Mouse (Mus musculus) midbrain, embryonic 14.5 days (tissue): Measurements from ENCODE around the gene Ugt2a1. TPM values are rescaled to one million over a fixed set of nuclear protein-coding genes. Genes with fewer than 3 reads are reported as not detected.
"Not testable (repeated sequence)": the region's sequence is repeated elsewhere in the genome, so short reads cannot be mapped to it uniquely, and the experiment has no call there.

Experiments used
- ATAC-seq: fragments of 200-750 bp; cut with Nextera tagmentation; 2 replicates; pipeline ENCODE4 v1.8.0; 2017; ENCODE audit warnings: moderate number of reproducible peaks, moderate library complexity; ENCODE audit not compliant: low FRiP score, low TSS enrichment
- DNase-seq: peaks from one replicate; pipeline ENCODE4 v3.0.0-alpha.2; 2015
- H3K27ac ChIP-seq: fragments of 300-500 bp; sonication (generic); replicated peaks from 2 replicates; pipeline ENCODE4 v1.5.1; 2014; ENCODE audit warnings: mild to moderate bottlenecking, low read depth, low read length, moderate library complexity
- H3K27me3 ChIP-seq: fragments of 300-500 bp; sonication (generic); 2 replicates; pipeline ENCODE4 v1.6.1; 2014; ENCODE audit warnings: low read length, control low read depth, mixed read lengths; ENCODE audit not compliant: control insufficient read depth, insufficient read depth
- H3K36me3 ChIP-seq: fragments of 300-500 bp; sonication (generic); 2 replicates; pipeline ENCODE4 v1.6.1; 2014; ENCODE audit warnings: low read length, control low read depth; ENCODE audit not compliant: control insufficient read depth, insufficient read depth
- H3K4me1 ChIP-seq: fragments of 300-500 bp; sonication (generic); 2 replicates; pipeline ENCODE4 v1.6.1; 2014; ENCODE audit warnings: mild to moderate bottlenecking, antibody characterized with exemption, low read length, control low read depth; ENCODE audit not compliant: control insufficient read depth, insufficient read depth
- H3K4me2 ChIP-seq: fragments of 300-500 bp; sonication (generic); 2 replicates; pipeline ENCODE4 v1.6.1; 2014; ENCODE audit warnings: mild to moderate bottlenecking, low read length, moderate library complexity
- H3K4me3 ChIP-seq: fragments of 300-500 bp; sonication (generic); replicated peaks from 2 replicates; pipeline ENCODE4 v1.5.1; 2014; ENCODE audit warnings: low read depth, low read length
- H3K9ac ChIP-seq: fragments of 300-500 bp; sonication (generic); replicated peaks from 2 replicates; pipeline ENCODE4 v1.6.1; 2014; ENCODE audit warnings: mild to moderate bottlenecking, low read length, moderate library complexity
- H3K9me3 ChIP-seq: fragments of 300-500 bp; sonication (generic); 2 replicates; pipeline ENCODE4 v1.6.1; 2016; ENCODE audit warnings: low read length, control low read depth, mixed read lengths; ENCODE audit not compliant: control insufficient read depth
- WGBS: fragments of 180-500 bp; shearing (Covaris S2); extraction: QIAGEN DNeasy Blood & Tissue Kit; methylation state at CpG from one replicate; pipeline ENCODE4 v1.1.7; 2014; 5-methylcytosine and 5-hydroxymethylcytosine counted together
- polyA plus RNA-seq: library from polyadenylated mRNA; unstranded; fragments of >200 nt; fragmentation: Nextera tagmentation; extraction: Ambion mirVana; gene quantifications from 2 replicates; pipeline ENCODE4 v1.2.1, GENCODE M21; 2014

Gene Ugt2a1
- not detected in 2 replicates for polyA plus RNA-seq

DNA sequence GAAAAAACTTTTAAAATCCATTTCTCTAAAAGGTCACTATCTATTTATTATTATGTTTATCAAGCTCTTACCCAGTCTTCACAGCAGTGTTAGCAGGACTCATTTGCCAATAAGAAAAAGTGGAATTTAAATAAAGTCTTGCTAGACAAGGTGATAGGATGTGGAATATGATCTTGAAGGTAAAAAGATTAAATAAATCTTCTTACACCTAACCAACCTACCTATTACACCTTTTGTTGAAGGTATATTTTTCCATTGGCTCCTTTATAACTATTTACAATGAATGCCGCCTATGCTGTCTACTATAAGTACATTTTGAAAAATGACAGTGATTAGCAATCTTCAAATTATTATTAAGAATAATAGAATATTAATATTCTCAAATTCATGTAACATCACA is at the start of gene Ugt2a1:
TSS of gene Ugt2a1 (minus strand) at position 101 of the 400 bp plus-strand sequence.
- no peak within 1 kb of the TSS for H3K27ac ChIP-seq
- H3K27me3 ChIP-seq = no peaks in the 10 kb centered on the region
- no peak for DNase-seq
- H3K4me2 ChIP-seq = no peak within 1 kb of the TSS
- no peak within 1 kb of the TSS for H3K9ac ChIP-seq
- H3K4me3 ChIP-seq = no peak within 1 kb of the TSS
- no peaks in the 10 kb centered on the region for H3K4me1 ChIP-seq
- no peaks in the 10 kb centered on the region for H3K36me3 ChIP-seq
- ATAC-seq = no peak
- H3K9me3 ChIP-seq = no peaks in the 10 kb centered on the region
- 97% methylated on average over 1 of the region's 1 CpGs for WGBS

DNA sequence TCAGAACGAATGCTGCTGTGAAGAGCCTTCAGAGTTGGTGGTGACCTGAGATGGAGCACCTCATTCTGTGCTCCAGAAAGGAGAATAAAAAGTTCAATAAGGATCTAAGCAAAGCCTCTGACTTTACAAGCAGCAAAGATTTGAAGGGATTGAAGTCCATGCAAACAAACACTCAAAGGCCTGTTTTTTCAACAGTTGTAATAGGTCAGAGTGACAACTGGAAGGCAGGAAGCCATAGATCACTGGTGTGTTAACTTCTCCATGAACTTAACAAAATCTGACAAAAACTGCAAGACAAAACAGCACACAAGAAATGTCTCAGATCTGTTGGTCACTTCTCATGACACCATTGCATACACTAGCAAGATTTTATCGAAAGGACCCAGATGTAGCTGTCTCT is 47.4 kb upstream of the Ugt2a1 start, which contains the start of gene Sult1b1:
TSS of gene Sult1b1 (minus strand) at position 85 of the 400 bp plus-strand sequence.
- Histone ChIP-seq H3K9ac (no peak within 1 kb of the TSS), H3K36me3 (no peaks in the 10 kb centered on the region), H3K4me3 (no peak within 1 kb of the TSS), H3K4me1 (no peaks in the 10 kb centered on the region), H3K4me2 (no peak within 1 kb of the TSS), H3K27ac (no peak within 1 kb of the TSS), H3K9me3 (no peaks in the 10 kb centered on the region), H3K27me3 (no peaks in the 10 kb centered on the region)
- DNase-seq = no peak
- 95% methylated on average over 2 of the region's 2 CpGs for WGBS
- ATAC-seq = no peak

DNA sequence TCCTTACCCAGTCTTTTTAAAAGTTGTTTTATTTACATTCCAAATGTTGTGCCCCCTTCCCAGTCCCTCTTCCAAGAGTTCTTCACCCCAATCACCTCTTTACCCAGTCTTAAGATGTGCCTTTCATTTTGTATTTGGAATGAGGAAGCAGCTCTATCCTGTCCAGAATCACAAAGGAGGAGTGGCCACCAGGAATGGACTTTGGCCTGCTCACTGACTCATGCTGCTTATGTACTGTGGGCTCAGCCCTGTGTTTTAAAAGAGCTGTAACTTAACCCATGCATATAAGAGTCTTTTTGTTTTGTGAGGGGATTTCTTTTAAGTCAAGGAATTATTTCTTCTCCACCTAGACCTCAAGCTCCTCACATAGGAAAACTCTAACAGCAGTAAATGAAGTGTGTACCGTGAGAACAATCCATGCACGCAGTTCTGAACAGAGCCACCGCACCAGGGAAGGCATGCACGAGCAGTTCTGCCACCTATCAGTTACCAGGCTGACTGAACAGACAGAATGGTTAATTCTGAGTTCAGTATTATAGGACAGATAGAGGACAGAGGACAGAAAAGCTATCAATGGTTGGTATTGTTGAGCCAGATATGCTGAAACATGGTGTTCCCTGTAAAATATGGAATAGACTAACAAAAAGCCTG is 45.4 kb upstream of the Ugt2a1 start:
- H3K4me1 ChIP-seq = no peaks in the 10 kb centered on the region
- ATAC-seq (no peak), DNase-seq (no peak)
- H3K9ac ChIP-seq = no peak overlapping the region
- H3K27ac ChIP-seq = no peak overlapping the region
- no peaks in the 10 kb centered on the region for H3K36me3 ChIP-seq
- WGBS = 29% methylated on average over 4 of the region's 4 CpGs
- no peak overlapping the region for H3K4me2 ChIP-seq
- no peaks in the 10 kb centered on the region for H3K9me3 ChIP-seq
- H3K27me3 ChIP-seq = no peaks in the 10 kb centered on the region
- H3K4me3 ChIP-seq = no peak overlapping the region

DNA sequence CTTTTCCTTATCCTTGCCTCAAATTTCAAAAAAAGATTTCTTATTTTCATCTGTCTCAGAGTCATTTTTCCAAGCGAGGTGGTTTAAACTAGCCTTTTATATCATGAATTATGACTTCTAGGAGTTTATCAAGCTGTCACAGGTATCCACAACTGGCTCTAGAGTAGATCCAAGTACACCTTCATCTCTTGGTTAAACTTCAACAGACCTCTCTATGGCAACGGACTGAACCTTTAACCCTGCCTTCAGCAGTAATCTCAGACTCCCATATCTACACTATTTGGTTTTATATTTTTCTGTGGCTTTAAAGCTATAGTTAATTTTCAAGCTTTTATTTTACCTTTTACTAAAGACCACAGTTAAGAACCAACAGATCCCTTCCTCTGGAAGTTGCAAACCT is 41.6 kb upstream of the Ugt2a1 start:
- no peak overlapping the region for H3K4me3 ChIP-seq
- ATAC-seq (no peak), DNase-seq (no peak)
- H3K36me3 ChIP-seq = no peaks in the 10 kb centered on the region
- H3K27ac ChIP-seq = no peak overlapping the region
- WGBS = 80% methylated on average over 2 of the region's 2 CpGs
- no peak overlapping the region for H3K9ac ChIP-seq
- no peak overlapping the region for H3K4me2 ChIP-seq
- no peaks in the 10 kb centered on the region for H3K4me1 ChIP-seq
- no peaks in the 10 kb centered on the region for H3K27me3 ChIP-seq
- no peaks in the 10 kb centered on the region for H3K9me3 ChIP-seq

DNA sequence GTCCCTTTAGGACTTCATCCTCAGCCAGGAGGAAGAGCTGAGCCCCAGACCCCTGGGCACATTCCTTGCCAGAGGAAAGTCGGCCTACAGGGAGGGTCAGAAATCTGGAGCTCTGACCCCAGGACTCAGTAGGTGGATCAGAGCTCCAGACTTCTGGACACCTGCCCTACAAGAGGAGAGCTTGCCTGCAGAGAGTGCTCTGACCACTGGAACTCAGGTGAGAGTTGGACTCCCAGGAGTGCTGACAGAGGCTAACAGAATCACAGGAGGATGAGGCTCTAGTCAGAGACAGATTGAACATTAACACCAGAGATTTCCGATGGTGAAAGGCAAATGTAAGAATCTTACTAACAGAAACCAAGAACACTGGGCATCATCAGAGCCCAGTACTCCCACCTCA is 32.9 kb upstream of the Ugt2a1 start:
- WGBS = 95% methylated on average over 2 of the region's 2 CpGs
- not testable (repeated sequence) for DNase-seq, ATAC-seq

DNA sequence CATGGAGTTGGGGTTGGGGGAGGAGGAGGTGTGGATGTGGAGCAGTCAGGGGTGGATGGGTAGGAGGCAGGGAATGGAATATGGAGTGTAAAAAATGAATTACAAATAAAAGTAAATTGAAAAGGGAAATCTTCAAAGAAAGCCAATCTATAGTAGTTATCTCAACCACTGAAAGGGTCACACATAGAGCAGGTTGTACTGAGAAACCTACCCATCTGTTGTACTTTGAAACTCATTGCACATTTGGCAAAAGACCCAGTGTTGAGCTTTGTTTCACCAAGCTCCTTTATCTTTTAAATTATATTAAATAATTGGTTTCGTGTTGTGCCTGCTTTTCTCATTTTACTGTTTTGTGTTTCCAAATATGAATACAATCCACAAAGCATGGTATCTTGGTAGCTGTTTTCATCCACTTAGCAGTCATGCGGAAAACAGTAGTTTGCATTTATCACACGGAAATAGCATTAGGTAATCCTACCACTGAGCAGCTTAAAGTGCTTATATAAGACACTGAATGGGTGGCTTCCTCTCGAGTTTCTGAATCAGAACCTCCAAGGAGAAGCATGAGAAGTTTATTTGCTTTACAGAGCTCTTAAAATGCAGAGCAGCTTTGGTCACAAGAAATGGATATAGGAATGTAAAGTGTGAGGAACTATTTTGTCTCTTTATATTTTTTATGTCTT is 15.2 kb upstream of the Ugt2a1 start:
- Histone ChIP-seq H3K36me3 (no peaks in the 10 kb centered on the region), H3K4me2 (no peak overlapping the region), H3K4me3 (no peak overlapping the region), H3K4me1 (no peaks in the 10 kb centered on the region), H3K9me3 (no peaks in the 10 kb centered on the region), H3K27me3 (no peaks in the 10 kb centered on the region), H3K9ac (no peak overlapping the region), H3K27ac (no peak overlapping the region)
- 53% methylated on average over 4 of the region's 4 CpGs for WGBS
- DNase-seq = no peak
- ATAC-seq = no peak

More for the DNA sequence above, 32.9 kb upstream of the Ugt2a1 start:
- H3K4me1 ChIP-seq, H3K27ac ChIP-seq, H3K9ac ChIP-seq, H3K36me3 ChIP-seq, H3K4me3 ChIP-seq, H3K27me3 ChIP-seq, H3K4me2 ChIP-seq, H3K9me3 ChIP-seq: not testable (repeated sequence)

DNA sequence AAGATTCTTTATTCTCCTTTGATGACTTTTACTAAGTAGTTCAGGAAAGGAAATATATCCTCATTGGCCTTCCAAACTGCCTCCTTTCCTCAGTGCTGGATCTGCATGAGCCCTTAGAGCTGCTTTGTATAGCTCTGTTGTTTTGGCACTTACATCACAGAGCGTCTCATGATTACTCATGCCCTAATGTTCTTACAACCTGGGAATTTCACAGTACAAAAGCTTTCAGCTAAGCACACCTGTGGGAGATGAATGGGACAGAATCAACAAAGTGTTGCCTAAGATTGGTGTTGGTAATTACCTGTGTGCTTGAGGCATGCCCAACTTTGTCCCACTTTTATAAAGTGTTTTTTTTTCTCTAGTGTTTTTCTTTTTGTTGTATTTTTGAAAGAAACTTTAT is 12.0 kb upstream of the Ugt2a1 start:
- H3K27ac ChIP-seq = no peak overlapping the region
- no peak overlapping the region for H3K4me2 ChIP-seq
- 61% methylated on average over 1 of the region's 1 CpGs for whole genome bisulfite sequencing
- no peaks in the 10 kb centered on the region for H3K4me1 ChIP-seq
- H3K9ac ChIP-seq = no peak overlapping the region
- no peaks in the 10 kb centered on the region for H3K27me3 ChIP-seq
- no peaks in the 10 kb centered on the region for H3K36me3 ChIP-seq
- H3K9me3 ChIP-seq = no peaks in the 10 kb centered on the region
- ATAC-seq (no peak), DNase-seq (no peak)
- H3K4me3 ChIP-seq = no peak overlapping the region

DNA sequence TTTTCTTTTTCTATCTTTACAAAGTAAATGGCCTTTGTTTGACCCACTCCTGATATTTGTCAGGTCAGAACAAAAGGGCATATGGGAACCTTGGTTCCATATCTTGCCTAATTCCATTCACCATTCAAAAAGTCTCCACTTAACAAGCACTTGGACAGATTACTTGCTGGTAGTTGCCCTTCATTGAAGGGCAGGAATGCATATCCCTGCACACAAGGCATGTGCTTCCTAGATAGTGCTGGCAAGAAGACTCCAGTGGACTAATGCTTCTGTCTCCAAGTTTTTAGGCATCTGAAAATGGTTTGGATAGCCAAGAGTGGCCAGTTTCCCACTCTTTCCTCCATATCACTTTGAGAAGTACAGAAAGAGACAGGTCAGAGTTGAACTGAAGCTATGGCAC is 8.7 kb upstream of the Ugt2a1 start:
- DNase-seq (no peak), ATAC-seq (no peak)
- H3K27ac ChIP-seq = no peak overlapping the region
- no peaks in the 10 kb centered on the region for H3K4me1 ChIP-seq
- no peak overlapping the region for H3K4me2 ChIP-seq
- H3K36me3 ChIP-seq = no peaks in the 10 kb centered on the region
- H3K9ac ChIP-seq = no peak overlapping the region
- H3K4me3 ChIP-seq = no peak overlapping the region
- no peaks in the 10 kb centered on the region for H3K9me3 ChIP-seq
- H3K27me3 ChIP-seq = no peaks in the 10 kb centered on the region

DNA sequence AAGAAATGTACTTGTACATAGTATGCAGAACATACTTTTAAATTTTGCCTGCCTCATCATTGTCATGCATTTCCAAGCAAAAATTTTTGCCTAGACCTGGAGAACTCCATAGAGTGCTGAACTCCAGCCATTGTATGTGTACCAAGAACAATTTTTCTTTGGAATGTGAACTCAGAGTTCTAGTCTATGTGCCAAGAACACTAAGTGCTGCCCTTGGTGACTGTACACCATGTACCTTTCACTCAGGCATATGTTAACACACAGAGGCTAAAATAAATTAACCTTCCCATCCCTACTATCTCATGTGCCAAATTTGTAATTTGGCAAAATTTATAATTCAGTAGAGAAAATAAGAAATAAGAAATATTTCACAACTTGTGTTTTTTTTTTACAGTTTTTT is 8.3 kb upstream of the Ugt2a1 start:
- Histone ChIP-seq H3K4me3 (no peak overlapping the region), H3K27me3 (no peaks in the 10 kb centered on the region), H3K27ac (no peak overlapping the region), H3K4me2 (no peak overlapping the region), H3K9me3 (no peaks in the 10 kb centered on the region), H3K36me3 (no peaks in the 10 kb centered on the region), H3K9ac (no peak overlapping the region), H3K4me1 (no peaks in the 10 kb centered on the region)
- ATAC-seq = no peak
- DNase-seq = no peak
